Mouse (Mus musculus) neural tube, embryonic 15.5 days (tissue): ENCODE results near the gene 1110008L16Rik. TPM values are rescaled to one million over a fixed set of nuclear protein-coding genes. Genes with fewer than 3 reads are reported as not detected.

Source experiments
- ATAC-seq: fragments of 200-750 bp; cut with Nextera tagmentation; 2 replicates; pipeline ENCODE4 v1.8.0; 2017; ENCODE audit warnings: mild to moderate bottlenecking, moderate TSS enrichment, moderate library complexity; ENCODE audit not compliant: low FRiP score
- H3K27ac ChIP-seq: fragments of 300-500 bp; sonication (generic); replicated peaks from 2 replicates; pipeline ENCODE4 v1.5.1; 2015; ENCODE audit warnings: mild to moderate bottlenecking, inconsistent platforms
- H3K27me3 ChIP-seq: fragments of 300-500 bp; sonication (generic); replicated peaks from 2 replicates; pipeline ENCODE4 v1.6.1; 2015; ENCODE audit warnings: inconsistent platforms
- H3K36me3 ChIP-seq: fragments of 300-500 bp; sonication (generic); 2 replicates; pipeline ENCODE4 v1.6.1; 2015; ENCODE audit warnings: inconsistent platforms
- H3K4me1 ChIP-seq: fragments of 300-500 bp; sonication (generic); 2 replicates; pipeline ENCODE4 v1.6.1; 2015; ENCODE audit warnings: inconsistent platforms
- H3K4me2 ChIP-seq: fragments of 300-500 bp; sonication (generic); 2 replicates; pipeline ENCODE4 v1.6.1; 2015; ENCODE audit warnings: inconsistent platforms, mild to moderate bottlenecking, moderate library complexity
- H3K4me3 ChIP-seq: fragments of 300-500 bp; sonication (generic); replicated peaks from 2 replicates; pipeline ENCODE4 v1.5.1; 2015; ENCODE audit warnings: mild to moderate bottlenecking, inconsistent platforms
- H3K9ac ChIP-seq: fragments of 300-500 bp; sonication (generic); replicated peaks from 2 replicates; pipeline ENCODE4 v1.6.1; 2015; ENCODE audit warnings: mild to moderate bottlenecking, inconsistent platforms
- H3K9me3 ChIP-seq: fragments of 300-500 bp; sonication (generic); replicated peaks from 2 replicates; pipeline ENCODE4 v1.6.1; 2016; ENCODE audit warnings: inconsistent platforms
- WGBS: fragments of 180-500 bp; shearing (Covaris S2); methylation state at CpG from one replicate; pipeline ENCODE4 v1.1.7; 2015; ENCODE audit warnings: mixed read lengths; 5-methylcytosine and 5-hydroxymethylcytosine counted together
- polyA plus RNA-seq: library from polyadenylated mRNA; unstranded; fragments of >200 nt; fragmentation: Nextera tagmentation; extraction: Ambion mirVana; gene quantifications from 2 replicates; pipeline ENCODE4 v1.2.1, GENCODE M21; 2015

The 1110008L16Rik gene
- polyA plus RNA-seq, 1 experiment from 2014 or later = 9.6 TPM

GRCm38 (mm10) chr12:55397544-55398239 lies 98.3 kb downstream of the 1110008L16Rik start:
- Histone ChIP-seq H3K27me3 (no peaks in the 10 kb centered on the region), H3K27ac (peak overlapping the region; percentile 93), H3K4me1 (peaks cover 24% of the 10 kb centered on the region), H3K9me3 (no peaks in the 10 kb centered on the region), H3K36me3 (no peaks in the 10 kb centered on the region), H3K4me2 (peak overlapping the region; percentile 86), H3K9ac (peak overlapping the region; percentile 98), H3K4me3 (peak overlapping the region; percentile 99)
- ATAC-seq = no peak
- 71% methylated on average over 9 of the region's 9 CpGs for WGBS

- Histone ChIP-seq H3K4me3 (peak overlapping the region; percentile 99), H3K4me2 (peak overlapping the region; percentile 86), H3K4me1 (peaks cover 24% of the 10 kb centered on the region), H3K9ac (peak overlapping the region; percentile 98), H3K27me3 (no peaks in the 10 kb centered on the region), H3K27ac (peak overlapping the region; percentile 93), H3K36me3 (peaks cover 2% of the 10 kb centered on the region; the same call in 1 of the 2 replicates), H3K9me3 (no peaks in the 10 kb centered on the region)
- WGBS = under 1% methylated on average over 47 of the region's 51 CpGs
- peak; percentile 100 for ATAC-seq
These were observed 99.1 kb downstream of the 1110008L16Rik start for GRCm38 (mm10) chr12:55398240-55399127.

- H3K27ac ChIP-seq = peak overlapping the region; percentile 93
- H3K9ac ChIP-seq = peak overlapping the region; percentile 98
- no peaks in the 10 kb centered on the region for H3K9me3 ChIP-seq
- ATAC-seq = peak; percentile 51
- peak overlapping the region; percentile 99 for H3K4me3 ChIP-seq
- H3K4me1 ChIP-seq = peaks cover 24% of the 10 kb centered on the region
- H3K27me3 ChIP-seq = no peaks in the 10 kb centered on the region
- H3K36me3 ChIP-seq = peaks cover 2% of the 10 kb centered on the region; the same call in 1 of the 2 replicates
- WGBS = 2% methylated on average over 20 of the region's 20 CpGs
- H3K4me2 ChIP-seq = peak overlapping the region; percentile 86
These were observed 99.8 kb downstream of the 1110008L16Rik start for GRCm38 (mm10) chr12:55399128-55399677.

GRCm38 (mm10) chr12:55407888-55408287 lies 108.5 kb downstream of the 1110008L16Rik start:
- H3K9me3 ChIP-seq = no peaks in the 10 kb centered on the region
- no peak overlapping the region for H3K4me3 ChIP-seq
- H3K36me3 ChIP-seq = peaks cover 35% of the 10 kb centered on the region
- no peaks in the 10 kb centered on the region for H3K4me1 ChIP-seq
- no peak for ATAC-seq
- no peaks in the 10 kb centered on the region for H3K27me3 ChIP-seq
- H3K4me2 ChIP-seq = no peak overlapping the region
- WGBS = 95% methylated on average over 5 of the region's 5 CpGs
- H3K9ac ChIP-seq = no peak overlapping the region
- H3K27ac ChIP-seq = no peak overlapping the region

GRCm38 (mm10) chr12:55415255-55415654 lies 115.9 kb downstream of the 1110008L16Rik start:
- Histone ChIP-seq H3K36me3 (peaks cover 77% of the 10 kb centered on the region), H3K4me1 (no peaks in the 10 kb centered on the region), H3K4me3 (no peak overlapping the region), H3K4me2 (no peak overlapping the region), H3K27ac (no peak overlapping the region), H3K27me3 (no peaks in the 10 kb centered on the region), H3K9ac (no peak overlapping the region), H3K9me3 (no peaks in the 10 kb centered on the region)
- WGBS = 95% methylated on average over 5 of the region's 5 CpGs
- ATAC-seq = no peak

- H3K36me3 ChIP-seq = peaks cover 80% of the 10 kb centered on the region
- WGBS = 75% methylated on average over 1 of the region's 1 CpGs
- ATAC-seq = no peak
- no peaks in the 10 kb centered on the region for H3K4me1 ChIP-seq
- H3K27me3 ChIP-seq = no peaks in the 10 kb centered on the region
- no peak overlapping the region for H3K27ac ChIP-seq
- H3K9ac ChIP-seq = no peak overlapping the region
- no peaks in the 10 kb centered on the region for H3K9me3 ChIP-seq
- H3K4me3 ChIP-seq = no peak overlapping the region
- no peak overlapping the region for H3K4me2 ChIP-seq
These were observed 116.4 kb downstream of the 1110008L16Rik start for GRCm38 (mm10) chr12:55415762-55416161.

GRCm38 (mm10) chr12:55420220-55420619 lies 120.8 kb downstream of the 1110008L16Rik start:
- 92% methylated on average over 24 of the region's 24 CpGs for WGBS
- ATAC-seq = no peak
- Histone ChIP-seq H3K27me3 (no peaks in the 10 kb centered on the region), H3K9ac (no peak overlapping the region), H3K27ac (no peak overlapping the region), H3K9me3 (no peaks in the 10 kb centered on the region), H3K36me3 (peaks cover 49% of the 10 kb centered on the region), H3K4me3 (no peak overlapping the region), H3K4me1 (no peaks in the 10 kb centered on the region), H3K4me2 (no peak overlapping the region)

- no peaks in the 10 kb centered on the region for H3K27me3 ChIP-seq
- ATAC-seq = no peak
- no peak overlapping the region for H3K9ac ChIP-seq
- H3K27ac ChIP-seq = no peak overlapping the region
- H3K4me1 ChIP-seq = no peaks in the 10 kb centered on the region
- no peak overlapping the region for H3K4me3 ChIP-seq
- no peaks in the 10 kb centered on the region for H3K9me3 ChIP-seq
- H3K36me3 ChIP-seq = peaks cover 32% of the 10 kb centered on the region
- 27% methylated on average over 3 of the region's 3 CpGs for WGBS
- H3K4me2 ChIP-seq = no peak overlapping the region
These were observed 122.7 kb downstream of the 1110008L16Rik start for GRCm38 (mm10) chr12:55422057-55422456.

- 94% methylated on average over 7 of the region's 7 CpGs for WGBS
- Histone ChIP-seq H3K4me3 (no peak overlapping the region), H3K4me2 (no peak overlapping the region), H3K4me1 (no peaks in the 10 kb centered on the region), H3K9ac (no peak overlapping the region), H3K9me3 (no peaks in the 10 kb centered on the region), H3K27me3 (no peaks in the 10 kb centered on the region), H3K27ac (no peak overlapping the region), H3K36me3 (no peaks in the 10 kb centered on the region)
- no peak for ATAC-seq
These were observed 126.9 kb downstream of the 1110008L16Rik start for GRCm38 (mm10) chr12:55426300-55426699.

GRCm38 (mm10) chr12:55429201-55429600 lies 129.8 kb downstream of the 1110008L16Rik start:
- no peak for ATAC-seq
- 88% methylated on average over 8 of the region's 8 CpGs for WGBS
- H3K9ac ChIP-seq = no peak overlapping the region
- H3K36me3 ChIP-seq = no peaks in the 10 kb centered on the region
- H3K4me2 ChIP-seq = no peak overlapping the region
- H3K4me3 ChIP-seq = no peak overlapping the region
- H3K27ac ChIP-seq = no peak overlapping the region
- no peaks in the 10 kb centered on the region for H3K27me3 ChIP-seq
- H3K9me3 ChIP-seq = no peaks in the 10 kb centered on the region
- no peaks in the 10 kb centered on the region for H3K4me1 ChIP-seq

GRCm38 (mm10) chr12:55429956-55430355 lies 130.6 kb downstream of the 1110008L16Rik start:
- no peak for ATAC-seq
- H3K4me3 ChIP-seq = no peak overlapping the region
- H3K4me2 ChIP-seq = no peak overlapping the region
- H3K27ac ChIP-seq = no peak overlapping the region
- H3K4me1 ChIP-seq = no peaks in the 10 kb centered on the region
- H3K9me3 ChIP-seq = no peaks in the 10 kb centered on the region
- H3K36me3 ChIP-seq = no peaks in the 10 kb centered on the region
- no peaks in the 10 kb centered on the region for H3K27me3 ChIP-seq
- H3K9ac ChIP-seq = no peak overlapping the region
- WGBS = 93% methylated on average over 4 of the region's 4 CpGs
